Mouse (Mus musculus): ENCODE measurements at regions not wholly inside any gene's neighbourhood (a gene's known extent, or its start where the extent isn't known, plus 50 kb on each side); places are given as distances from the start of the nearest gene placed in this dataset.
A peak's percentile ranks its signal among the peaks of the same experiment; 100 is the strongest.

DNA sequence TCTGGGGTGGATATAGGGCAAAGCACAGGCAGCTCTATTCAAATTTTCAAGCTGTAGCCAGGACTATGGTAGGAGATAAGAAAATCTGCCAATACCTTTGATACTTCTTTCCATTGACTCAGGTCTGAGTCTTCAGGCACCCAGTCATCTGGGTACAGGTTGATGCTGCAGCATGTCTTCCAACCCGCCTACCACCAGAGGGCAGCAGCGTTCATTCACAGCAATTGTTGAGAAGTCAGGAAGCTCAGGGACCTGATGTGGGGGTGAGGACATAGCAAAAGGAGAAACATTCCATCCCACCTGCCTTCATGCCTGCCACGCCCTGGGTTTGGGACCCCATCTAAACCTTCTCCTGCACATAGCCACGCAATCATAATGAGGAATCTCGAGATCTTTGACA is 118.2 kb upstream of the Gm21876 start:
- no peak for DNase-seq (ENCODE audit: low spot score in 2 of 2)

GRCm38 (mm10) chrX:21295460-21295859 is 120.0 kb upstream of the Gm21876 start:
- no peak for DNase-seq (ENCODE audit: low spot score in 2 of 2)

DNA sequence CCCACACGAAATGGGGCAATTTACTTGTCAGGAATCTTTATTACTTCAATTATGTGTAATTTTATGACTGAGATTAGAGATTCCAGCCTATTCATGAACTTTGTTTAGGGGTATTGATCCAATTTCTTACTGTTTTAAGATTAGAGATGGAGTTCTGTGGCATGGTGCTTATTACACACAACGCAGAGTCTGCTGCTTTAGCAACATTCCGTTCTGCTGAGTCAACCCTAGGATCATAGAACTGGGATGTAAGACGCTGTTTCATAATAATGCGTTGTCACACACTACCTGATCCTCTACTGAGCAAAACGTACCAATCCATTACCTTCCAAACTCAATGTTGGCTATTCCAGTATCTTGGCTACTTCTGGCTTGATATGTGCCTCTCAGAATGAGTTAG is 121.9 kb upstream of the Gm21876 start:
- no peak for DNase-seq (ENCODE audit: low spot score in 2 of 2)

- no peak for DNase-seq (ENCODE audit: low spot score in 2 of 2)
Observed at GRCm38 (mm10) chrX:21334499-21335032, 149.8 kb upstream of the Agtr2 start.

DNA sequence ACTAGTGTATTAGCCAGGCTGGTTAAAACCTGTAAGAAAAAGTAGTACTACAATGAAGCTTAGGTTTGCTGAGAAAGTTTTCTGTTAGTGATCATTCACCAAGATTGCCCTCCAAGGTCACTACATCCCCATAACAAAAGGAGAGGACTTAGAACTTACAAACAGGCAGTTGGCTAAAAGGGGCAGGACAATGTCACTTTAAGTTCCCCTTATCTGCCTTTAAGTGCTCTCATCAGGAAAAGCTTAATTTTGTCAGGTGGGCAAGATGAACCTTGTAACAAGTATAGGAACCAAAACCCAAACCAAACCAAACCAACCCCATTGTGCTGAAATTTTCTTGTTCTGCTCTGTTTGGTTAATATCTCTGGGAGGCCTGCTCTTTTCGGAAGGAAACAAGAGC is 139.9 kb upstream of the Agtr2 start:
- DNase-seq (ENCODE audit: low spot score in 2 of 2): no peak

DNA sequence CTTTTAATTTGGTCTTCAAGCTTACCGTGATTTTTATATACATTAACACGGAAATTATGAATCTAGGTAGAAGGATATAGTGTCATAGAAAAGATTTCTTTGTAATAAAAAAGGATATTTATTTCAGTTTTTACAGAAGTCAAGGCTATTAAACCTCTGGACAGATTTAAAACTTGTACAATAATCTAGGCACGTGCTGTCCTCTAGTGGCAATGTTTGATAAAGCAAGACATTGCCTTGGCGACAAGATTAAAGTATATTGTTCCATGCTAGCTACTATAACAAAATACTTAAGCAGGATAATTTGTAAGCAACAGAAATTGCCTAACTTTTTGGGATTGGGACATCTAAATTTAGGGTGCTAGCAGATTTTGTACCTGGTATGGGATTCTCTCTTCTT is 133.8 kb upstream of the Agtr2 start:
- no peak for DNase-seq (ENCODE audit: low spot score in 2 of 2)

GRCm38 (mm10) chrX:21352350-21352749 is 132.0 kb upstream of the Agtr2 start:
- DNase-seq (ENCODE audit: low spot score in 2 of 2): no peak

DNA sequence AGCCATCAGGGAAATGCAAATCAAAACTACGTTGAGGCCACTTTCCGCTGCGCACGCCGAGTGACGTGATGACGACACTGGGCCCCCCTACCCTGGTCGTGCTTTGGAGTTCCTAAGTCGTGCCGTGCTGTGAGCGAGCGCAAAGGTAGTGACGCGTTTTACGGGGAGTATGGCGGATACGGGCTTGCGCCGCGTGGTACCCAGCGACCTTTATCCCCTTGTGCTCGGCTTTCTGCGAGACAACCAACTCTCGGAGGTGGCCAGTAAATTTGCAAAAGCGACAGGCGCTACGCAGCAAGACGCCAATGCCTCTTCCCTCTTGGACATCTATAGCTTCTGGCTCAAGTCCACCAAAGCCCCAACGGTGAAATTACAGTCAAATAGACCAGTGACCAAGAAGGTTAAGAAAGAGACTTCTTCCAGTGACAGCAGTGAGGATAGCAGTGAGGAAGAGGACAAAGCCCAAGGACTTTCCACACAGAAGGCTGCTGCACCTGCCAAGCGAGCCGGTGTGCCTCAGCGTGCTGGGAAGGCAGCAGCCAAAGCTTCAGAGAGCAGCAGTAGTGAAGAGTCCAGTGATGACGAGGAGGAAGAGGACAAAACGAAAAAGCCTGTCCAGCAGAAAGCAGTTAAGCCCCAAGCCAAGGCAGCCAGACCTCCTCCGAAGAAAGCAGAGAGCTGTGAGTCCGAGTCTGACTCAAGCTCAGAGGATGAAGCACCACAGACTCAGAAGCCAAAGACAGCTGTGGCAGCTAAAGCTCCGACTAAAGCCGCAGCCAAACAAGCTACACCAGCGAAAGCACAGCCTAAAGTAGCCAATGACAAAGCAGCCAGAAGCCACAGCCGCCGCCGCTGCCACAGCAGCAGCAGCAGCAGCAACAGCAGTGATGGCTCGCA is 123.3 kb upstream of the Agtr2 start:
- DNase-seq (ENCODE audit: low spot score in 2 of 2): peak; percentile 28 to 43

GRCm38 (mm10) chrX:21385221-21385620 is 99.1 kb upstream of the Agtr2 start:
- no peak for DNase-seq (ENCODE audit: low spot score in 2 of 2)

GRCm38 (mm10) chrX:21389992-21390391 is 94.4 kb upstream of the Agtr2 start:
- no peak for DNase-seq (ENCODE audit: low spot score in 2 of 2)

DNA sequence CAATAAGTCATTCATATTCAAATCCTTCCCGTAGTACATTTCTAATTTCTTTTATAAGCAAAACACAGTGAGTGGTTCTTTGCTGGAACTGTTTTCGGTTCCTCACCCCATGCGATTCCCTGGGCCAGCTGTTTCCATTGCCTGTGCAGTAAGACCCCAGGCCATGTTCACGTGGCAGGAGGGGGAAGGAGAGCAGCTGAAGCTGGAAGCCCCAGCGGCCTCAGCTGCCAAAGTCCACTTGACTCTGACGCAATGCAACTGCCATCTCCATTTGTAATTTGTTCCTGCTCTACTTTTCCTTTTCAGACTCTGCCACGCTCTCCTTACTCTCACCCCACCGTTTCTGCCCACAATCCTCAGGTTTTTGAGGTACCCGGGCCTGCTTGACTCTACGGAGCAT is 91.1 kb upstream of the Agtr2 start:
- no peak for DNase-seq (ENCODE audit: low spot score in 2 of 2)

DNA sequence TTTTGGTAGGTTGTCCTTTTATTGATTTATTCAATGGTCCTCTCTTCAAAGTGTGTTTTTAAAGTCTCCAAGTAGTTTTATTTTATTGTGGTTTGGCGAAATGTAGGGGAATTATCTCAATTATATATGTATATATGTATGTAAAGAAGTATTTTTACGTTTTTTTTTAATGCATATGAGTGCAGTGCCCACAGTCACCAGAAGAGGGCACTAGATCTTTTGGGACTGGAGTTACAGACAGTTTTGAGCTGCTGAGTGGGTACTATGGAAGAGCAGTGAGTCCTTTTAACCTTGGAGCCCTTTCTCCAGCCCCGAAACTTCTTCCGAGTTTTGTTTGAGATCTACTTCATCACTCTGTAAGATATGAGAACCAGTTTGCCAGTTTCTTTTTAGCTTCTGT is 59.5 kb upstream of the Agtr2 start:
- no peak for DNase-seq (ENCODE audit: low spot score in 2 of 2)

- DNase-seq (ENCODE audit: low spot score in 2 of 2): no peak
Observed at GRCm38 (mm10) chrX:21428081-21428480, 56.3 kb upstream of the Agtr2 start.

DNA sequence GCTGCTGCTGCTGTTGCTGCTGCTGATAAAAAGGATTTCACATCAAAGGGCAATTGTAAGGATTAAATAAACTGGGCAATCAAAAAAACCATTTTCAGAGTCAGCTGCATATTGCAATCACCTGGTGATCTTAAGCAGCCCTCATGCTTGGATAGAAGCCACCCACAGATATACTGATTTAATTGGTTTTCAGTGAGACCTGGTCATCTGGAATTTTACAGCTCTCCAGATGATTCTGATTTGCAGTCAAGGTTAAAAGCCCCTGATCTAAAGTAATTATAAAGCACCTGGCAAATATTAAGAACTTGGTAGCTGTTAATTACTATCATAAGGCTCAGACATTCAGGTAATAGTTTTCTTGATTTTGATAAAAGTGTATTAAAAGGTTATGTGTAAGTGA is 50.8 kb upstream of the Agtr2 start:
- no peak for DNase-seq (ENCODE audit: low spot score in 2 of 2)
